Mouse (Mus musculus) heart, embryonic 10.5 days (tissue): ENCODE data around the gene Pdgfra. TPM values are rescaled to one million over a fixed set of nuclear protein-coding genes. Genes with fewer than 3 reads are reported as not detected.

Experiments
- DNase-seq: peaks from one replicate; pipeline ENCODE4 v3.0.0-alpha.2; 2017; ENCODE audit warnings: low spot score
- H3K27ac ChIP-seq: fragments of 300-500 bp; sonication (generic); 2 replicates; pipeline ENCODE4 v1.5.1; 2016; ENCODE audit warnings: mild to moderate bottlenecking
- H3K27me3 ChIP-seq: fragments of 300-500 bp; sonication (generic); 2 replicates; pipeline ENCODE4 v1.6.1; 2016; ENCODE audit warnings: mild to moderate bottlenecking; ENCODE audit not compliant: poor library complexity, insufficient read depth, severe bottlenecking
- H3K36me3 ChIP-seq: fragments of 300-500 bp; sonication (generic); 2 replicates; pipeline ENCODE4 v1.6.1; 2016; ENCODE audit warnings: mild to moderate bottlenecking, moderate library complexity
- H3K4me1 ChIP-seq: fragments of 300-500 bp; sonication (generic); 2 replicates; pipeline ENCODE4 v1.6.1; 2016; ENCODE audit warnings: mild to moderate bottlenecking
- H3K4me3 ChIP-seq: fragments of 300-500 bp; sonication (generic); 2 replicates; pipeline ENCODE4 v1.5.1; 2016; ENCODE audit warnings: mild to moderate bottlenecking, moderate library complexity
- H3K9me3 ChIP-seq: fragments of 300-500 bp; sonication (generic); 2 replicates; pipeline ENCODE4 v1.6.1; 2016; ENCODE audit warnings: mild to moderate bottlenecking, moderate library complexity
- WGBS: fragments of 180-500 bp; shearing (Covaris S2); methylation state at CpG from one replicate; pipeline ENCODE4 v1.1.7; 2016; 5-methylcytosine and 5-hydroxymethylcytosine counted together
- polyA plus RNA-seq: library from polyadenylated mRNA; unstranded; fragments of >200 nt; fragmentation: Nextera tagmentation; extraction: Ambion mirVana; gene quantifications from 2 replicates; pipeline ENCODE4 v1.2.1, GENCODE M21; 2016

The Pdgfra gene
- polyA plus RNA-seq, 1 experiment from 2014 or later, result 37.4 TPM

DNA sequence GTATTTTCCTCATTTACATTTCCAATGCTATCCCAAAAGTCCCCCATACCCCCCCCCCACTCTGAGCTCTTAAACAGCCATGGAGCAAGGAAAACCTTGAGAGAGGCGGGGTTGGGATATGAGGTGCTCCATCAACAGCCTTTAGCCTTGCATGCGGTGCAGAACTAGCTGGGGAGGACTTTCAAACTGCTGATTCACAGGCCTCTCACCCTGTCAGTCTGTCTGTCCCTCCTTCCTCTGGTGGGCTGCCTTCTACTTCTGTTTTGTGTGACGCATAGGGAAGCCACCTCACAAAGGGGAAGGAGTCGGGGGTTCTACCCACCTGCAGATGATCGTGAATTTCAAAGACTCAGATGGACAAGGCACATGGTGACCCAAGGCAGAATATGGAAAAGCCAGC, 41.0 kb downstream of the Pdgfra start:
- H3K4me1 ChIP-seq, result no peaks in the 10 kb centered on the region
- H3K27ac ChIP-seq, result no peak overlapping the region
- WGBS, result 86% methylated on average over 5 of the region's 5 CpGs
- no peak overlapping the region for H3K4me3 ChIP-seq
- H3K9me3 ChIP-seq, result no peaks in the 10 kb centered on the region
- DNase-seq, result no peak
- H3K27me3 ChIP-seq, result no peaks in the 10 kb centered on the region
- peaks cover 67% of the 10 kb centered on the region for H3K36me3 ChIP-seq

DNA sequence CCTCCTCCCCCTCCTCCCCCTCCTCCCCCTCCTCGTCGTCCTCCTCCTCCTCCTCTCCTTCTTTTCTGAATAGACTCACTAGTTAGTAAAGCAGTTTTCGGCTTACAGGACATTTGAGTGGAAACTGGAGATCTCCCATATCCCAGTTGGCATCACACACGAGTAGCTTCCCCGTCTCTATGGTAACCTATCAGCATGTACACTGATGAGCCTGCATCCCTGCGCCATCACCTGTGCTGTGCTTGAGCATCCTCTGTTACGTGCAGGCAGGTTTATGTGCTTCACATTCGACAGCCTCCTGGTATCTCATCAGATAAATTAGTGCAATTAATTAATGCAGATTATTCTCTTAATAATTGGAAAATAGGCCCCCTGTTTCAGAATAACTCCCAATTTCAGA, 46.3 kb downstream of the Pdgfra start:
- Histone ChIP-seq H3K36me3 (peaks cover 24% of the 10 kb centered on the region), H3K9me3 (no peaks in the 10 kb centered on the region), H3K27me3 (no peaks in the 10 kb centered on the region), H3K27ac (no peak overlapping the region), H3K4me3 (no peak overlapping the region), H3K4me1 (no peaks in the 10 kb centered on the region)
- WGBS, result 88% methylated on average over 8 of the region's 8 CpGs
- no peak for DNase-seq

DNA sequence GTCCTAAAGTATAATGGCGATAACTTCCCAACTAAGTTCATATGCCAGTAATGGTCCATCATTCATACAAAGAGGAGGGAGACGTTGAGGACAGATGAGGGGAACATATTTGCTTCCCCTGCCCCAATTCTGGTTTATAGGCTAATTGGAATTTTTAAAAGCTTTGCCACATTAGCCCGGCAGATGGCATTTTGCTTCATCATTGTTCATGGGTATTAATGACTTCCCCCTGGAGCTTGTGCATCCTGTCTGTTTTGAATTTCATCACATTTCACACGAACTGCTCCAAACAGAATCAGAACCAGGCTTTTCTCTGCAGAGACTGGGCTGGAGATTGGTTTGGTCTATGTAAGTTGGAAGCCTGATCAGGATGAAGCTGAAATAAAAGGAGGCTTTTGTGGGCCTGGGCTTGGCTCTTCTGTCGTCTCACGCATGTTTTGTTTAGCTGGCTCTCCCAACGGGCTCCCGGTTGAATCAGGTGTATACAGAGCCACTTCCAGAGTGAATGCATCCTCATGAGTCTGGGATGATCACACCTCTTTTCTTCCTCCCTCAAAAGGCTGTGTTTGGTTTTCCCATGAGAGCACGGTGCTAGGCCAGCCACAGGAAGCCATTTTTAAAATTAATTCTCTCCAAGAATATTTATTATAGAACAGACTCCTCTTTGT, 47.7 kb downstream of the Pdgfra start:
- Histone ChIP-seq H3K4me3 (no peak overlapping the region), H3K27ac (no peak overlapping the region), H3K36me3 (peaks cover 16% of the 10 kb centered on the region), H3K9me3 (no peaks in the 10 kb centered on the region), H3K27me3 (no peaks in the 10 kb centered on the region), H3K4me1 (no peaks in the 10 kb centered on the region)
- 83% methylated on average over 9 of the region's 9 CpGs for whole genome bisulfite sequencing
- no peak for DNase-seq

DNA sequence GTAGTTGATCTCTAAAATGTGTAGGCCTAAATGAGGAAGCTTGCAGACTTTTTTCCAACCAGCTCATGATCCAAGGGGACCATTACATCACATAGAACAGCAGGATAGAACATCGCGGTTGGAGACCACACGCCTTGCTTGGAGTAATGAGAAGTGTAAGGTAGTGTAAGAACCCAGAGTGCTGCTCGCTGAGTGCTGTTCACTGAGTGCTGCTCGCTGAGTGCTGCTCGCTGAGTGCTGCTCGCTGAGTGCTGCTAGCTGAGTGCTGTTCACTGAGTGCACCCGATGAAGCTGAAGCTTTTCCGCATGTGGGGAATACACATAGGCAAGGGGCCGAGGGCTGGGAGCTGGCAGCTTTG, 48.3 kb downstream of the Pdgfra start:
- no peaks in the 10 kb centered on the region for H3K4me1 ChIP-seq
- WGBS, result 84% methylated on average over 10 of the region's 10 CpGs
- DNase-seq, result no peak
- H3K4me3 ChIP-seq, result no peak overlapping the region
- H3K27me3 ChIP-seq, result no peaks in the 10 kb centered on the region
- peaks cover 11% of the 10 kb centered on the region; the same call in 1 of the 2 replicates for H3K36me3 ChIP-seq
- H3K9me3 ChIP-seq, result no peaks in the 10 kb centered on the region
- H3K27ac ChIP-seq, result no peak overlapping the region

DNA sequence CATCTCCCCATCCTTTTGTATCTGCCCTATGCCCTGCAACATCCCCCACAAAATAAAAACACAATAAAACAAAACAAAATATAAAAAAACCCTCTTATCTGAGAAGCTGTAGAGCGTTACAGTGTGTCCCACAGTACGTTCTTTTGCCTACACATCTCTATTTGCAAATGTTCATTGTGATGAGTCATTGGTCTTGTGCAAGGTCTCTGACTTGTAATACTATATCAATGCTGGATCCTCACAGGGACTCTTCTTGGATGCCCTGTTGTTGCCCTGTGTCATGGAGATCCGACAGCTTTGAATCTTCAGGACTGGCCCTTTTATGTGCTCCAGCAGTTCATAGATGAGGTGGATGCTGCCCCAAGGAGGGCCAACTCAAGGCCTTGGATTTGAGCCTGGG, 55.8 kb downstream of the Pdgfra start:
- H3K36me3 ChIP-seq, result no peaks in the 10 kb centered on the region
- H3K4me1 ChIP-seq, result no peaks in the 10 kb centered on the region
- H3K27ac ChIP-seq, result no peak overlapping the region
- DNase-seq, result no peak
- H3K4me3 ChIP-seq, result no peak overlapping the region
- no peaks in the 10 kb centered on the region for H3K27me3 ChIP-seq
- no peaks in the 10 kb centered on the region for H3K9me3 ChIP-seq
- 77% methylated on average over 3 of the region's 3 CpGs for WGBS

DNA sequence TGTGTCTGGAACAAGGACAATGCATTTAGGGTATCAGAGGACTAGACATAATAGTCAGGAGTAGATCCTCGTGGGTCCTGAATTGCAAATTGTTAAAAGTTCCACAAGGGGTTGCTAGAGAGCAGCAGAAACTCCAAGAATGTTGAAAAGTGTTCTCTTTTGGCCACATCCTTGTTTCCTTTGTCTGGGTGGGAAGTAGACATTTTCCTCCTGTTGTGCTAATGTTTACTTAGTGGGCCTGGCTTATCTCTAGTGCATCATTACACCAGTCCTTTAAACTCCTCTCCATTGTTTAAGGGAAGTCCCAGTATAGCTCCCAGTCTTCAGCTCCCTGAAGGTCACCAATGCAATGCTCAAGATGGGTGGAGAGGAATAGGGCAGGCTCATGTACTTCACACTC, 57.9 kb downstream of the Pdgfra start:
- no peaks in the 10 kb centered on the region for H3K9me3 ChIP-seq
- WGBS, result 15% methylated on average over 1 of the region's 1 CpGs
- H3K36me3 ChIP-seq, result no peaks in the 10 kb centered on the region
- DNase-seq, result peak; percentile 58
- no peak overlapping the region for H3K27ac ChIP-seq
- no peak overlapping the region for H3K4me3 ChIP-seq
- H3K4me1 ChIP-seq, result no peaks in the 10 kb centered on the region
- no peaks in the 10 kb centered on the region for H3K27me3 ChIP-seq

DNA sequence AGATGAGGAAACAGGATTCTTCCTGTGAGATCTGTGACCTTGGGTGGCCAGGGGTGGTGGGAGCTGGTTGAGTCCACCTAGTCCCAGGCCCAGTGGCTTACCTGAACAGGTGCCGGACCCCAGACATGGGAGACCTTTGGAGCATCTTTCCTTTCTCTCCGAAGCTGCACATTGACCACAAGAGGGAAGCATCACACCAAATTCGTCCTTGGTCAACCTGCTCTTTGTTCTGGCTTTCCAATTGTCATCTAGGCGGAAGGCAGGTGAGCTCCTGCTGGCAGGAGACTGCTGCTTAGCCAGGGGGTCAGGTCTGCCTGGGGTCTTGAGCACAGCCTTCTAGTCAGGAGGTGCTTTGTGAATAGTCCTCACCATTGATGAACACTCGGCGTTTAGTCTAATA, 62.4 kb downstream of the Pdgfra start:
- no peaks in the 10 kb centered on the region for H3K9me3 ChIP-seq
- H3K27me3 ChIP-seq, result no peaks in the 10 kb centered on the region
- H3K4me1 ChIP-seq, result 0 out of 2 replicates have a peak, but pooled peaks cover 4% of the 10 kb centered on the region
- no peak overlapping the region for H3K4me3 ChIP-seq
- 45% methylated on average over 6 of the region's 6 CpGs for WGBS
- no peak for DNase-seq
- no peaks in the 10 kb centered on the region for H3K36me3 ChIP-seq
- no peak overlapping the region for H3K27ac ChIP-seq

DNA sequence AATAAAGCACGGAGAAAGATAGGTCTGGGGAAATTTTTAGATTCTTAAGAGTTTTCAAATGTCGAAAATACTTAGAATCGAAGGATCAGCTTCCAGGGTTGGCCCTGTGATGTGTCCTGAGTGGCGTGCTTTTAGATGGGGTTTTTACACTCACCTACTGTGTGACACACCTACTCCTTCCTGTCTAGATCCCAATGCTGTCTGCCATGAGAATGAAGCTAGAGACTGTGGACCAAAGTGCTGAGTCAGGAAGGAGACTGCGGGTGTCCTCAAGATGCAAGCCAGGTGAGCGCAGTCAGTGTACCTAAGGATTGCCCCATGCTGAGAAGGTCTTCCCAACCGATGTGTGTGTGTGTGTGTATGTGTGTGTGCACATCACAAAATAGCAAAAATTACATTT, 62.8 kb downstream of the Pdgfra start:
- no peak overlapping the region for H3K4me3 ChIP-seq
- H3K27ac ChIP-seq, result no peak overlapping the region
- H3K36me3 ChIP-seq, result no peaks in the 10 kb centered on the region
- 0 out of 2 replicates have a peak, but pooled peaks cover 4% of the 10 kb centered on the region for H3K4me1 ChIP-seq
- 76% methylated on average over 7 of the region's 7 CpGs for WGBS
- no peaks in the 10 kb centered on the region for H3K9me3 ChIP-seq
- no peaks in the 10 kb centered on the region for H3K27me3 ChIP-seq
- no peak for DNase-seq

DNA sequence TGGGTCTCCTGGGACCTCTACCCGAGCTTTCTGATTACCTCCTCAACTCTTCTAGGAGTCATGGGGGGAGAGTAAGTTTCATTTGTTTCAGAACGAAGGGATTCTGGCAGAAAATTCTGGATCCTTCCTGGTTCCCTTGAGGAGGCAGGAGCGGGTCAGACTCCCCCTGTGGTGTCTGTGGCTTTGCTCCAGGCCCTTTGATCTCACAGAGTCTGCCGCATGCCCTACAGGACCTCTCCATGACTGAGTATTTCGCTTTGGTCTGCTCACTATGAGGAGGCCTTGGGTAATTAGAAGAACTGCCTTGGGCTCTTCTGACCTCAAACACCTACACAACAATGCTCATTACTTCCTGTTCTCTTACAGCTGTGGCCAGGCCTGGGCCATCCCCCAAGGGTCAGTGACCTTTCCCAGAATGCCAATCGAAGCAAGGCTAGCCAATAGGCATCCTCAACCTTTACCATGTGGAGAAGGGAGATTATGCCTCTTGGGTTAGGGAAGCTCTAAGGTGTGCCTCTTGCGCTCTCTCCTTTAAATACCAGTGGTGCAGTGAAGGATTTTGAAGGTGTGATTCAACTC, 63.7 kb downstream of the Pdgfra start:
- no peak overlapping the region for H3K4me3 ChIP-seq
- H3K27me3 ChIP-seq, result no peaks in the 10 kb centered on the region
- no peak for DNase-seq
- 0 out of 2 replicates have a peak, but pooled peaks cover 4% of the 10 kb centered on the region for H3K4me1 ChIP-seq
- H3K9me3 ChIP-seq, result no peaks in the 10 kb centered on the region
- no peaks in the 10 kb centered on the region for H3K36me3 ChIP-seq
- no peak overlapping the region for H3K27ac ChIP-seq
- WGBS, result 73% methylated on average over 7 of the region's 7 CpGs

DNA sequence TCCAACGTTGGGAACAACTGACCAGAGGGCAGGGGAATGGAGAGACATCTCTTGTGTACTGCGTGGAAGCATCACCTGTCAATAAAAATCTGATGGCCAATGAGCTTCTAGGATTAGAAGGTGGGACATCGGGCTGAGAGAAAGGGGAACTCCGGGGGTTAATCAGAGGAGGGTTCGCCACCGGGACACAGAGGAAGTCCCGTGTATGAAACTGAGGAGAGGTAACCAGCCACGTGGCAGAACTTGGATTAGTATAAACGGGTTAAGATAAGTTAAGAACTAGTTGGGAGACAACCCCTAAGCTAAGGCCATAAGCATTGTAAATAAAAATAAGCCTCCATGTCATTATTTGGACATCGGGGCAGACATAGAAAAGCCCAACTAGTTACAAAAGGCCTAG, 69.5 kb downstream of the Pdgfra start:
- WGBS, result 76% methylated on average over 10 of the region's 10 CpGs
- H3K36me3 ChIP-seq, result no peaks in the 10 kb centered on the region

DNA sequence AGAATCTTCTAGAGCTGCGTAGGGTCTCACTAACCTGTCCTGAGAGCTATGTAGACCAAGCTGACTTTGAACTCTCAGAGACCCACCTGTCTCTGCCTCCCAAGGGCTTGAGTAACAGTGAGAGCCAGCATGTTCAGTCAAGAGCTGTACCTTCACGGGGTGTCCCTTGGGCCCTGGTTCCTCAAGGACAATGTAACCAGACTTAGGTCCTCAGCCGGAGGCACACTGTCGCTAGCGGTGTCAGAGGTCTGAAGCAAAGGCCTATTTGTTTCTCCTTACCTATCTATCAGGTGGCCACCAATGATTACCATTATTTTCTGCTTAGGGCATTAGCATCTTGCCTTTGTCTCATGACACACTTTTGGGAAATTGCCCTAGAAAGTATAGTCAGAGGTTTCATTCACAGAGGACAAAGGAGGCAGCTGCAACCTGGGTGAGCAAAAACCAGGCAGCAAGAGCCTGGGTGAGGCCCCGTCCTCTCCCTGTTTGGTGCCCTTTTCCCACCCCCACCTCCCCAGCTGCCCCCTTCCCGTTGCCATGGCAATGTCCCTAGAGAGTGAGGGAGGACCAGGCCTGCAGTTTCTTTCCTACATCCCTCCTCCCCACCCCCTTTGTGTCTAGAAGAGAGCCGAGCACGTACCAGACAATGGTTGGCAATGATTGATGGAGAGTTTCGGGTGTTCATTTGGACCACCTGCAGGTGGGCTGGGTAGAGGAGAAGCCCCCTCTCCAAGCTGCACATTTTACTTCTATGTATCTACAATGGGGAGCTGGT, 70.6 kb downstream of the Pdgfra start:
- no peak for DNase-seq
- WGBS, result 79% methylated on average over 10 of the region's 10 CpGs
- no peak overlapping the region for H3K27ac ChIP-seq

More for the DNA sequence above, 69.5 kb downstream of the Pdgfra start:
- no peaks in the 10 kb centered on the region for H3K27me3 ChIP-seq
- H3K4me3 ChIP-seq, result no peak overlapping the region
- no peak overlapping the region for H3K27ac ChIP-seq
- H3K4me1 ChIP-seq, result peaks cover 13% of the 10 kb centered on the region
- DNase-seq, result no peak
- no peaks in the 10 kb centered on the region for H3K9me3 ChIP-seq

DNA sequence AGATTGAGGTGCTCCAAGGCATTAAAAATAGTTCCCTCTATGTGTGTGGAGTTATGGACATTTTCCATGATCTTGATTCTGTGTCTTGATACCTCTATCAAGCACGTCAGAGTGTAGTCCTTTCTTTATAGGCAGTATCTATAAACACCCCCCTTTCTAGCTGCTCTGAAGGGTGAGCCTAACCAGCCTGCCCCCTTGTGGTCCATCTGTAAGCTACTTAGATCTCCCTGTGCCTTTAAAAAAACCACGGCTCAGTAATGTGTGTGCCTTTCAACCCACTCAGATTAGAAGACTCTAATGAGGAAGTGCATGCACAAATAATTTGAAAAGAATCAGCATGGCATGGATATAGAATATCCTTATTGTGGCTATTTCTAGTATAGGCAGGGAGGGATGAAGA, 86.3 kb downstream of the Pdgfra start:
- 0 out of 2 replicates have a peak, but pooled peaks cover under 1% of the 10 kb centered on the region for H3K4me1 ChIP-seq
- WGBS, result 46% methylated on average over 2 of the region's 2 CpGs
- H3K9me3 ChIP-seq, result no peaks in the 10 kb centered on the region
- H3K4me3 ChIP-seq, result no peak overlapping the region
- no peak overlapping the region for H3K27ac ChIP-seq
- no peaks in the 10 kb centered on the region for H3K27me3 ChIP-seq
- H3K36me3 ChIP-seq, result no peaks in the 10 kb centered on the region
- no peak for DNase-seq

More for the DNA sequence above, 70.6 kb downstream of the Pdgfra start:
- Histone ChIP-seq H3K4me3 (no peak overlapping the region), H3K9me3 (no peaks in the 10 kb centered on the region), H3K36me3 (no peaks in the 10 kb centered on the region), H3K4me1 (peaks cover 13% of the 10 kb centered on the region), H3K27me3 (no peaks in the 10 kb centered on the region)
